Mouse (Mus musculus): ENCODE results near the gene Gm4131.

GRCm38 (mm10) chr14:62600109-62600522 lies 33.4 kb upstream of the Gm4131 start:
- no peak for TF ChIP-seq POLR2A (IDR thresholded peaks at IDR 0.05; ENCODE audit: control insufficient read depth, extremely low read depth, insufficient read depth, low read length, poor library complexity)
- no peak for TF ChIP-seq CTCF (IDR thresholded peaks at IDR 0.05; ENCODE audit: borderline replicate concordance, control insufficient read depth, extremely low read depth, insufficient read depth, low read length, poor library complexity)
